Mouse (Mus musculus) cerebellum, postnatal 4 days (tissue): Measurements from ENCODE around the gene Apol7b.
"Not testable (repeated sequence)": the region's sequence is repeated elsewhere in the genome, so short reads cannot be mapped to it uniquely, and the experiment has no call there.

ENCODE experiments used
- DNase-seq, 2 experiments: peaks; one replicate each; pipeline ENCODE4 v3.0.0; 2022; ENCODE audit warnings: low spot score in 2 of 2, mixed read lengths in 1 of 2

The Apol7b gene

GRCm38 (mm10) chr15:77447392-77447791 lies at the start of gene Apol7b:
TSS of gene Apol7b (minus strand) at chr15:77447492.
- DNase-seq, result not testable (repeated sequence)

GRCm38 (mm10) chr15:77494694-77495093 lies 47.4 kb upstream of the Apol7b start:
- not testable (repeated sequence) for DNase-seq

- DNase-seq, result not testable (repeated sequence)
Observed at GRCm38 (mm10) chr15:77493181-77493580, 45.9 kb upstream of the Apol7b start.

- no peak for DNase-seq
Observed at GRCm38 (mm10) chr15:77482140-77482794, 35.0 kb upstream of the Apol7b start.

- not testable (repeated sequence) for DNase-seq
Observed at GRCm38 (mm10) chr15:77476693-77477092, 29.4 kb upstream of the Apol7b start, which contains the start of gene Apol10a. TSS of gene Apol10a (plus strand) at chr15:77477047.

GRCm38 (mm10) chr15:77474699-77475390 lies 27.6 kb upstream of the Apol7b start:
- DNase-seq, result not testable (repeated sequence)

GRCm38 (mm10) chr15:77449927-77450326 lies 2.6 kb upstream of the Apol7b start:
- DNase-seq, result not testable (repeated sequence)

- DNase-seq, result not testable (repeated sequence)
Observed at GRCm38 (mm10) chr15:77445668-77446067, 1.6 kb downstream of the Apol7b start.

GRCm38 (mm10) chr15:77444746-77445145 lies 2.5 kb downstream of the Apol7b start:
- DNase-seq, result not testable (repeated sequence)

GRCm38 (mm10) chr15:77428690-77429448 lies 18.4 kb downstream of the Apol7b start:
- DNase-seq, result not testable (repeated sequence)

- DNase-seq, result not testable (repeated sequence)
Observed at GRCm38 (mm10) chr15:77422925-77423324, 24.4 kb downstream of the Apol7b start.

- DNase-seq, result not testable (repeated sequence)
Observed at GRCm38 (mm10) chr15:77419657-77420056, 27.6 kb downstream of the Apol7b start.

- not testable (repeated sequence) for DNase-seq
Observed at GRCm38 (mm10) chr15:77416655-77417333, 30.5 kb downstream of the Apol7b start.

- not testable (repeated sequence) for DNase-seq
Observed at GRCm38 (mm10) chr15:77415653-77416052, 31.6 kb downstream of the Apol7b start.

- not testable (repeated sequence) for DNase-seq
Observed at GRCm38 (mm10) chr15:77412695-77413094, 34.6 kb downstream of the Apol7b start.

GRCm38 (mm10) chr15:77411035-77411434 lies 36.3 kb downstream of the Apol7b start, which contains the start of gene Apol9a:
TSS of gene Apol9a (minus strand) at chr15:77411135.
- DNase-seq, result not testable (repeated sequence)

GRCm38 (mm10) chr15:77406370-77406769 lies 40.9 kb downstream of the Apol7b start:
- DNase-seq, result peak in 1 of 2 experiments; percentile 34

- not testable (repeated sequence) for DNase-seq
Observed at GRCm38 (mm10) chr15:77399027-77399426, 48.3 kb downstream of the Apol7b start, which contains the start of gene Apol7a. TSS of gene Apol7a (minus strand) at chr15:77399110.

- not testable (repeated sequence) for DNase-seq
Observed at GRCm38 (mm10) chr15:77397450-77398132, 49.7 kb downstream of the Apol7b start.

- DNase-seq, result not testable (repeated sequence)
Observed at GRCm38 (mm10) chr15:77393832-77394231, 53.5 kb downstream of the Apol7b start.

GRCm38 (mm10) chr15:77387462-77387861 lies 59.8 kb downstream of the Apol7b start:
- DNase-seq, result no peak
